Mouse (Mus musculus) hindbrain, embryonic 16.5 days (tissue): ENCODE measurements around the gene Dnm2. TPM values are rescaled to one million over a fixed set of nuclear protein-coding genes. Genes with fewer than 3 reads are reported as not detected.
A peak's percentile ranks its signal among the peaks of the same experiment; 100 is the strongest.
"Not testable (repeated sequence)": the region's sequence is repeated elsewhere in the genome, so short reads cannot be mapped to it uniquely, and the experiment has no call there.

Experiments
- ATAC-seq: fragments of 200-750 bp; cut with Nextera tagmentation; 2 replicates; pipeline ENCODE4 v1.8.0; 2017; ENCODE audit warnings: moderate TSS enrichment, moderate library complexity
- H3K27ac ChIP-seq: fragments of 300-500 bp; sonication (generic); 2 replicates; pipeline ENCODE4 v1.5.1; 2014; ENCODE audit warnings: low read depth, mild to moderate bottlenecking, control low read depth, low read length, moderate library complexity
- H3K27me3 ChIP-seq: fragments of 300-500 bp; sonication (generic); replicated peaks from 2 replicates; pipeline ENCODE4 v1.6.1; 2014; ENCODE audit warnings: low read length; ENCODE audit not compliant: control insufficient read depth, insufficient read depth
- H3K36me3 ChIP-seq: fragments of 300-500 bp; sonication (generic); 2 replicates; pipeline ENCODE4 v1.6.1; 2014; ENCODE audit warnings: mild to moderate bottlenecking, low read length, moderate library complexity, mixed read lengths; ENCODE audit not compliant: control insufficient read depth, insufficient read depth
- H3K4me1 ChIP-seq: fragments of 300-500 bp; sonication (generic); 2 replicates; pipeline ENCODE4 v1.6.1; 2014; ENCODE audit warnings: low read depth, low read length; ENCODE audit not compliant: control insufficient read depth, insufficient read depth
- H3K4me2 ChIP-seq: fragments of 300-500 bp; sonication (generic); 2 replicates; pipeline ENCODE4 v1.6.1; 2014; ENCODE audit warnings: mild to moderate bottlenecking, low read length, control low read depth, moderate library complexity
- H3K4me3 ChIP-seq: fragments of 300-500 bp; sonication (generic); 2 replicates; pipeline ENCODE4 v1.5.1; 2014; ENCODE audit warnings: mild to moderate bottlenecking, low read length, control low read depth, moderate library complexity
- H3K9ac ChIP-seq: fragments of 300-500 bp; sonication (generic); 2 replicates; pipeline ENCODE4 v1.6.1; 2014; ENCODE audit warnings: low read depth, mild to moderate bottlenecking, control low read depth, low read length, moderate library complexity
- H3K9me3 ChIP-seq: fragments of 300-500 bp; sonication (generic); 2 replicates; pipeline ENCODE4 v1.6.1; 2014; ENCODE audit warnings: mild to moderate bottlenecking, low read length, moderate library complexity; ENCODE audit not compliant: control insufficient read depth
- WGBS: fragments of 180-500 bp; shearing (Covaris S2); extraction: QIAGEN DNeasy Blood & Tissue Kit; methylation state at CpG from one replicate; pipeline ENCODE4 v1.1.7; 2014; 5-methylcytosine and 5-hydroxymethylcytosine counted together
- polyA plus RNA-seq: library from polyadenylated mRNA; unstranded; fragments of >200 nt; fragmentation: Nextera tagmentation; extraction: Ambion mirVana; gene quantifications from 2 replicates; pipeline ENCODE4 v1.2.1, GENCODE M21; 2015

Gene Dnm2
- polyA plus RNA-seq, 1 experiment from 2014 or later: 61.9 TPM

- ATAC-seq: no peak
- Histone ChIP-seq H3K27ac (no peak overlapping the region), H3K9me3 (no peaks in the 10 kb centered on the region), H3K36me3 (no peaks in the 10 kb centered on the region), H3K4me1 (peaks cover under 1% of the 10 kb centered on the region; the same call in 1 of the 2 replicates), H3K27me3 (no peaks in the 10 kb centered on the region), H3K4me3 (no peak overlapping the region), H3K9ac (no peak overlapping the region), H3K4me2 (no peak overlapping the region)
- WGBS: 81% methylated on average over 7 of the region's 7 CpGs
These were observed 115.5 kb downstream of the Dnm2 start for GRCm38 (mm10) chr9:21539981-21540753.

GRCm38 (mm10) chr9:21542001-21542400, 117.3 kb downstream of the Dnm2 start:
- not testable (repeated sequence) for H3K9ac ChIP-seq, H3K4me1 ChIP-seq, H3K4me3 ChIP-seq, H3K27ac ChIP-seq, H3K27me3 ChIP-seq, H3K4me2 ChIP-seq, H3K9me3 ChIP-seq, ATAC-seq, H3K36me3 ChIP-seq
- 96% methylated on average over 2 of the region's 2 CpGs for WGBS

- Histone ChIP-seq H3K4me1 (peaks cover 24% of the 10 kb centered on the region), H3K9ac (peak overlapping the region; percentile 86), H3K4me2 (peak overlapping the region; percentile 53), H3K27ac (peak overlapping the region; percentile 94), H3K9me3 (no peaks in the 10 kb centered on the region), H3K36me3 (no peaks in the 10 kb centered on the region), H3K27me3 (no peaks in the 10 kb centered on the region), H3K4me3 (peak overlapping the region; percentile 65)
- WGBS: 5% methylated on average over 9 of the region's 9 CpGs
- peak; percentile 61 for ATAC-seq
These were observed 120.7 kb downstream of the Dnm2 start for GRCm38 (mm10) chr9:21545351-21545915.

GRCm38 (mm10) chr9:21545916-21546788, 121.4 kb downstream of the Dnm2 start:
- peak overlapping the region; percentile 94 for H3K27ac ChIP-seq
- peak overlapping the region; percentile 86 for H3K9ac ChIP-seq
- H3K4me2 ChIP-seq: peak overlapping the region; percentile 53
- peak overlapping the region; percentile 65 for H3K4me3 ChIP-seq
- no peaks in the 10 kb centered on the region for H3K27me3 ChIP-seq
- H3K4me1 ChIP-seq: peaks cover 24% of the 10 kb centered on the region
- no peaks in the 10 kb centered on the region for H3K9me3 ChIP-seq
- no peaks in the 10 kb centered on the region for H3K36me3 ChIP-seq
- under 1% methylated on average over 67 of the region's 67 CpGs for WGBS
- ATAC-seq: peak; percentile 94

DNA sequence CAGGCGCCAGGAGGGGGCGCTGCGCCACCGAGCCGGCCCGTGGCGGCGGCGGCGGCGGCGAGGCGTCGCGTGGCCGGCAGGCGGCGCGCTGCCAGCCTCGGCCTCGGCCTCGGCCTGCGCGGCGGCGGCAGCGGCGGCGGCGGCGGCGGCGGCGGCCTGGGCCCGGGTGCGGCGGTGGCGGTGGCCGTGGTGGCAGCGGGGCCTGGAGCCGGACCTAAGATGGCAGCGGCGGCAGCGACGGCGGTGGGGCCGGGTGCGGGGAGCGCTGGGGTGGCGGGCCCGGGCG, 122.0 kb downstream of the Dnm2 start, which contains the start of gene Carm1:
Carm1 (plus strand) TSS at position 106 of the 286 bp plus-strand sequence.
- peaks cover 24% of the 10 kb centered on the region for H3K4me1 ChIP-seq
- H3K27ac ChIP-seq: peak within 1 kb of the TSS; percentile 94
- peak within 1 kb of the TSS; percentile 86 for H3K9ac ChIP-seq
- H3K4me3 ChIP-seq: peak within 1 kb of the TSS; percentile 65
- no peaks in the 10 kb centered on the region for H3K9me3 ChIP-seq
- H3K27me3 ChIP-seq: no peaks in the 10 kb centered on the region
- 0% methylated on average over 37 of the region's 52 CpGs for WGBS
- no peak; the same call in 1 of the 2 replicates for ATAC-seq
- H3K4me2 ChIP-seq: peak within 1 kb of the TSS; percentile 53
- no peaks in the 10 kb centered on the region for H3K36me3 ChIP-seq

GRCm38 (mm10) chr9:21547075-21547941, 122.6 kb downstream of the Dnm2 start:
- no peaks in the 10 kb centered on the region for H3K36me3 ChIP-seq

DNA sequence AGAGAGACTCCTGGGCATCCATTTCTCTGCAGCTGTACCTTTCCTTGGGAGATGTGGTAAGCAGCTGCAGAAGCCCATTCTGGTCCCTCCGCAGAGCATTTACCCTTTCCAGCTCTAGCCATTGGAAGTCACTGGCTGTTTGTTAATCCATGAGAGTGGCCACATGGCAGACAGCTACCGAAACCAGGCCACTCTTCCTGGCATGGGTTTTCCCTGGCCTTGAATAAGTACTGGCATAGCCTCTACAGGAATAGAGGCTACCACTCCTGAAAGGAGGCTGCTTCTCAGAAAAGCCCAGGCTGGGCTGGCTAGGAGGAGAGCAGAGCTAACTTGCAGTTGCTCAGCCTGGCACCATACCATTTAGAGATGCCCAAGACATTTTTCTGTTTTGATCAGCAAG, 126.3 kb downstream of the Dnm2 start:
- Histone ChIP-seq H3K4me1 (peaks cover 18% of the 10 kb centered on the region), H3K27me3 (no peaks in the 10 kb centered on the region), H3K36me3 (no peaks in the 10 kb centered on the region), H3K27ac (no peak overlapping the region), H3K9ac (no peak overlapping the region; the same call in 1 of the 2 replicates), H3K9me3 (no peaks in the 10 kb centered on the region), H3K4me2 (no peak overlapping the region), H3K4me3 (no peak overlapping the region)
- WGBS: 88% methylated on average over 2 of the region's 2 CpGs
- ATAC-seq: no peak

More at GRCm38 (mm10) chr9:21547075-21547941, 122.6 kb downstream of the Dnm2 start:
- no peaks in the 10 kb centered on the region for H3K27me3 ChIP-seq
- peak overlapping the region; percentile 53 for H3K4me2 ChIP-seq
- H3K4me3 ChIP-seq: peak overlapping the region; percentile 65
- H3K9me3 ChIP-seq: no peaks in the 10 kb centered on the region
- H3K27ac ChIP-seq: peak overlapping the region; percentile 94
- ATAC-seq: peak; percentile 21
- WGBS: under 1% methylated on average over 58 of the region's 66 CpGs
- H3K9ac ChIP-seq: peak overlapping the region; percentile 86
- peaks cover 24% of the 10 kb centered on the region for H3K4me1 ChIP-seq

DNA sequence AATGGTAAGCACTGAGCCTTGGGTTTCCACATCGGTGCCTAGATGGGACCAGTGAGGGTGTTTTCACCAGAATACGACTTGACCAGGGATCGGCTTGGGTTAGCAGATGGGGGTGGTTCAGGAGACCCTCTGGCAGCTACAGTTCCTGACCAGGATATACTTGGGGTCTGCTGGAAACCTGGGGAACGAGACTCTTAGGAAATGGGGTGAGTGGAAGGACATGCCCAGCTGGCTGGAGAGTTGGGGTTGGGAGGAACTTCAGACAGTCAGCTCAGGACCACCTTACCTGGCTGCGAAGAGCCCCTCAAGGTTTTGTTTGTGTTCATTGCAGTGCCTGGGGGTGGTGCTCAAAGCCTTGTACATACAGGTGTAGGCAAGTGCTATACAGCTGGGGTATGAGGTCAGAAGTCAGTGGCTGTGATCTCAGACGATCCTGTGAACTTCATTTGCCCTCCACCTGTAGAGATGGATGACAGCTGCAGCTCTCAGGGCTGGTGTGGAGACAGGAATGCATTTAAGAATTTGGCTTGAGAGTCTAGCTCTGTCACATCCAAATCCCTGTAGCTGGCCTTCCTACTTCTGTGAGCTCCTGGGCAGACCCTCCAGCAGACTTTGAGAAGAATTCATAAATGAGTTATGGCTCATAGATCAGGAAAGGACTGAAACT, 129.0 kb downstream of the Dnm2 start:
- H3K4me3 ChIP-seq: no peak overlapping the region
- 0 out of 2 replicates have a peak, but pooled peaks cover 2% of the 10 kb centered on the region for H3K36me3 ChIP-seq
- 92% methylated on average over 6 of the region's 6 CpGs for WGBS
- no peak overlapping the region for H3K9ac ChIP-seq
- peaks cover 13% of the 10 kb centered on the region for H3K4me1 ChIP-seq
- H3K4me2 ChIP-seq: no peak overlapping the region
- no peak overlapping the region for H3K27ac ChIP-seq
- no peak for ATAC-seq
- no peaks in the 10 kb centered on the region for H3K27me3 ChIP-seq
- H3K9me3 ChIP-seq: no peaks in the 10 kb centered on the region
